Mouse (Mus musculus): ENCODE results near the gene Msmb. TPM values are rescaled to one million over a fixed set of nuclear protein-coding genes. Genes with fewer than 3 reads are reported as not detected.

The Msmb gene
- polyA plus RNA-seq, 1 experiment = not detected

DNA sequence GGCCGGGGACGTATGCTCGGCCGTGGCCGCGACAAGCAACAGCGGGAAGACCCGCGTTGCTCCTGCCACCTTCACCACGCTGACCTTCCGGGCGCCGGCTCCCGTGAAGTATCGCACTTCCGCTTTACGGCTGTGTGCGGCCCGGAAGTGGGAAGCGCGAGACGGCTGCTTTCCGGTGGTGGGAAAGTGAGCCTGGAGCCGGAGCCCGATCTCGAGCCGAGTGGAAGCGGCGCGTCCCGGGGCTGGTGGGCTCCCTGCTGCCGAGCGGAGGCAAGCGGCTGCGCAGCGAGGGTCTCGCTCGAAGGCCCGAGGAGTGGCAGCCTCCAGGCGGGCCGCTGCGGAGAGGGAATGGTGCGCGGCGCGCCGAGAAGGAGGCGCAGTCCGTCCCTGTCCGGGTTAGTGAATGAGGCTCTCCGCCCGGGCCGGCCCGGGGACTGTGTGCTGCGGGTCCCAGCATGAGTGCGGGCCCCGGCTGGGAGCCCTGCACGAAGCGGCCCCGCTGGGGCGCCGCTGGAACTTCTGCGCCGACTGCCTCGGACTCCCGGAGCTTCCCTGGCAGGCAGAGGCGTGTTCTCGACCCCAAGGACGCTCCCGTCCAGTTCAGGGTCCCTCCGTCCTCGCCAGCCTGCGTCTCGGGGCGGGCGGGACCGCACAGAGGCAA lies 60.1 kb downstream of the Msmb start, which contains the start of the genes Timm23 and Parg:
Gene Timm23 (minus strand): TSS at position 108 of the 661 bp plus-strand sequence.
Gene Parg (plus strand): TSS at position 159 of the 661 bp plus-strand sequence.
- no peak for TF ChIP-seq GATA1 (IDR thresholded peaks at IDR 0.05; ENCODE audit: low read length)

Other genes with a start within 250 kb of the Msmb start
- gene Galnt15, start 113.0 kb upstream of the Msmb start, polyA plus RNA-seq (2012) = not detected in 2 replicates
- gene Oxnad1, start 56.6 kb upstream of the Msmb start, polyA plus RNA-seq (2012) = 4.9 and 12.3 TPM in 2 replicates
- gene Dph3, start 56.3 kb upstream of the Msmb start, polyA plus RNA-seq (2012) = 30.5 and 37.2 TPM in 2 replicates
- 2.5 and 3.7 TPM in 2 replicates for gene Ncoa4, start 17.8 kb downstream of the Msmb start, polyA plus RNA-seq (2012)
- 485 and 715 TPM in 2 replicates for gene Timm23, start 59.9 kb downstream of the Msmb start, polyA plus RNA-seq (2012)
- gene Parg, start 59.9 kb downstream of the Msmb start, polyA plus RNA-seq (2012) = 24.6 and 36.8 TPM in 2 replicates
- gene Ogdhl, start 180.0 kb downstream of the Msmb start, polyA plus RNA-seq (2012) = 0.08 and 0.13 TPM in 2 replicates
- gene 1700024G13Rik, start 246.4 kb downstream of the Msmb start, polyA plus RNA-seq (2012) = not detected in 2 replicates